Mouse (Mus musculus): Measurements from ENCODE around the gene Ift122.

GRCm38 (mm10) chr6:115859258-115859657 lies 6.0 kb downstream of the Ift122 start:
- TF ChIP-seq CEBPB (IDR thresholded peaks at IDR 0.05; ENCODE audit: insufficient read depth, poor library complexity, severe bottlenecking): no peak
- no peak for TF ChIP-seq POLR2A (IDR thresholded peaks at IDR 0.05; ENCODE audit: insufficient read length, low read depth)
- TF ChIP-seq REST (IDR thresholded peaks at IDR 0.05; ENCODE audit: insufficient read depth, insufficient read length): no peak
- TF ChIP-seq POLR2AphosphoS2 (IDR thresholded peaks at IDR 0.05; ENCODE audit: insufficient read length, low read depth): no peak
- TF ChIP-seq MYOD1 (IDR thresholded peaks at IDR 0.05; ENCODE audit: control insufficient read depth in 1 of 3, insufficient read length in 2 of 3, low read depth in 2 of 3): no peak
- TF ChIP-seq E2F4 (IDR thresholded peaks at IDR 0.05; ENCODE audit: insufficient read depth): no peak

Measured in myocyte (in vitro differentiated cells).